Mouse (Mus musculus): Measurements from ENCODE around the gene Pgbd1. TPM values are rescaled to one million over a fixed set of nuclear protein-coding genes. Genes with fewer than 3 reads are reported as not detected.
"Not testable (repeated sequence)": the region's sequence is repeated elsewhere in the genome, so short reads cannot be mapped to it uniquely, and the experiment has no call there.

Gene Pgbd1
- polyA plus RNA-seq (2021), result 0.17 TPM

DNA sequence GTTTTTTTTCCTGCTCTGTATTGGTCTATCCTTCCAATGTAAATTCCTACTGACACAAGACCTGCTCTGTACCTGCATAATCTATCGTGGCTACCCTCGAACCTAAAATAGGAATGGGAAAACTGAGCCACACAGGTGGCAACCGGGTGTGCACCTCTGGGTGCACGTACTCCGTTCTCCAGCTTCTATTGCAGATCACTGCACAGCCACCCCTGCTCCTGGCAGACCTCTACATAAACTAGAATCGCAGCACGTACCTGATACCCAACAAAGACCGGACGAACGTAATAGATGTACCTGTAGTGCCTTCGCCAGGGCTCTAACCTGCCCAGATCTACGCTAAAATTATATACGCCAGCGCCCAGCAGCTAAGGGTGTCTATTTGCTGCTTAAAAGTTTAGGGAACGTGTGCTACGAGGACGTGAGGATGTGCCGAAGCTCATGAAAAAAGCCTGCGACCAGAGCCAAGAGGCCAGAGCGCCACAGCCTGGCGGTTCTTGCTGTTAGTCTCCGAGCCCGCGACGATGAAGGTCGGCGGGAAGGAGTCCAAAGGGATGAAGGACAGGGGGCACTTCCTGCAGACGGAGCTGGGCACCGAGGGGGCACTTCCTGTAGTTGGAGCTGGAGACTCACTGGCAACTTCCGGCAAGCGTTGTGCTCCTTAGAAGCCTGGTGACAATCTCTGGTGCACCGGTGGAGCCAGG, at the start of gene Pgbd1:
TSS of gene Pgbd1 (minus strand) at position 556 of the 704 bp plus-strand sequence.
- ChIA-PET CTCF (interaction anchor here (1.1 to 2.2 kb wide), 4 partner anchors 9 to 70 kb away, joined by 3 to 5 read pairs (median 4); partner anchors contain the start of gene Zscan26), POLR2A (interaction anchor here (0.5 kb wide), 1 partner anchor 79 kb away, joined by 3 read pairs; no protein-coding TSS in a partner anchor)
- ATAC-seq (no peak), DNase-seq (ENCODE audit: low read depth, low spot score) (no peak)
- no peaks in the 10 kb centered on the region for H3K27me3 ChIP-seq
- in situ Hi-C loops (cut with MboI; ENCODE audit: low pct_unique_long_range_greater_than_20kb), result no loop called here
- TF ChIP-seq CTCF (IDR thresholded peaks at IDR 0.05), result no peak

DNA sequence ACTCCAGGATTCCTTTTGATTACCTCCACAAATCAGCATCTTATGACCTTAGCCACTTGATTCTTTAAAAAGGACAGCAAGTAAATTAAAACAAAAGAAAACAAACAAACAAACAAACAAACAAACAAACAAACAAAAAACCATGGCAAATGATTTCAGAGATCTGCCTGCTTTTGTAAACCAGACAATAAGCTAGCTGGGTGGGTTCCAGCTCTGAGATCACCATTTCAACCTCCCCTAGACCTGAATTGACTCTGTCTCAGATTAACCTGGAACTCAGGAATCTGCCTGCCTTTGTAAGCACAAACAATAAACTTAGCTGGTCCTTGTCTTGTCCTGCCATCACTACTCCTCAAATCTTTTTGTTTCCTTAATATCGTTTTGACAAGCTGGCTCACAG, 46.0 kb upstream of the Pgbd1 start:
- H3K27me3 ChIP-seq, result peaks cover 4% of the 10 kb centered on the region
- in situ Hi-C loops (cut with MboI; ENCODE audit: low pct_unique_long_range_greater_than_20kb), result no loop called here
- CTCF ChIA-PET, result no interaction called here
- ATAC-seq (no peak), DNase-seq (ENCODE audit: low read depth, low spot score) (no peak)
- TF ChIP-seq CTCF (IDR thresholded peaks at IDR 0.05), result no peak
- POLR2A ChIA-PET, result no interaction called here

DNA sequence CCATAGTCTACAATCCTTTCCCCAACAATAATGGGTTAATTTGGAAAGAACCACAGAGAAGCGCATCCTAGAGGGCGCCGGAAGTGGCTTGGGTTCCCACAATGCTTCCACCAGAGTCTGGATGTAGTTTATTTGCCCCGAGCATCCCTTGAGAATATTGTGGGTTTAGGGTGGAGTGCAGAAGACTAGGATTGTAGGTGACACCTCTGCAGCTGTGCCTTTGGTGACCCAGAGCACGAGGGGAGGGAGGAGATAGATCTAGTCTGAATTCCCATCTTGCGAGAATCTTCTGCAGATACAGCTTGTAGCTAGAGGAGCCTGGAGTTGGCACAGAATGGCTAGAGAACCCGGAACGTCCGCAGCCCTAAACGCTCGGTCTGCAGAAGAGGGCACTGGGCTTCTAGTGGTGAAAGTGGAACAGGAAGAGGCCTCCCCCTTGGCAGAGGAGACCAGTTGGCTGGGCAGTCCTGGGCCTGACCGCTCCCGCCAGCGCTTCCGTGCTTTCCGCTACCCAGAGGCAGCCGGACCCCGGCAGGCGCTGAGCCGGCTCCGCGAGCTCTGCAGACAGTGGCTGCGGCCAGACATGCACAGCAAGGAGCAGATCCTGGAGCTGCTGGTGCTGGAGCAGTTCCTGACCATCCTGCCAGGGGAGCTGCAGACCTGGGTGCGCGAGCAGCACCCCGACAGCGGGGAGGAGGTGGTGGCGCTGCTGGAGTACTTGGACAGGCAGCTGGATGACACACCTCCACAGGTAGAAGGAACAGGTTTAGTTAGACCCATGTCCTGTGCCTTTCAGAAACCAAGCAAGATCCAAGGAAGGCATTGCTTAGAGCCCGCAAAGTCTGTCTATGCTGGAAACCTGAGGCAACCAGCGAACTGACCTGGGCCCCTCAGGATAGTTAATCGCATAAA, 38.2 kb upstream of the Pgbd1 start, which contains the start of the genes Zkscan4 and Gm10065:
TSS of gene Zkscan4 (plus strand) at position 149 of the 912 bp plus-strand sequence.
TSS of gene Gm10065 (minus strand) at position 683 of the 912 bp plus-strand sequence.
- peak; percentile 89 for ATAC-seq
- H3K27me3 ChIP-seq; in situ Hi-C loops (cut with MboI; ENCODE audit: low pct_unique_long_range_greater_than_20kb); POLR2A ChIA-PET: not testable (repeated sequence)
- peak; percentile 4 for DNase-seq (ENCODE audit: low read depth, low spot score)
- CTCF ChIA-PET, result interaction anchor here (0.9 kb wide), 1 partner anchor 16 kb away, joined by 3 read pairs; no protein-coding TSS in a partner anchor

DNA sequence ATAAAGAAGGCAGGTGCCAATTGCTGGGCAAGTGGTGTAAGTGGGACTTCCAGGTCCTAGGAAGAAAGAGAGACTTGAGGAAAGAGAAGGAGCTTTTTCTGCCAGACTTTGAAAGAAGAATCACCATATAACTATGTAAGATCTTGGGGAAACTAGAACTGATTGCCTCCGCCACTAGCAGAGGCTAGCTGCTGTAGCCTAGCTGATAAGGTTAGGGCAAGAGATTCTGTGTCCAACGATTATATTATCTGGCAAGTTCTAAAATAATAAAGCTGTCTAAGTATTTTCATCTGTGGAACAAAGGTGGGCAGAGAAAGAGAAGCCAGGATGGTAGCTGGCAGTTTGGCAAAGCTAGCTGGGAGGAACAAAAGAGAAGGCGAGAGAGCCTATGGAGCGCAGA, 31.6 kb upstream of the Pgbd1 start:
- in situ Hi-C loops (cut with MboI; ENCODE audit: low pct_unique_long_range_greater_than_20kb), result no loop called here
- peaks cover 22% of the 10 kb centered on the region for H3K27me3 ChIP-seq
- POLR2A ChIA-PET, result no interaction called here
- no peak for TF ChIP-seq CTCF (IDR thresholded peaks at IDR 0.05)
- CTCF ChIA-PET, result no interaction called here
- no peak for ATAC-seq
- DNase-seq (ENCODE audit: low read depth, low spot score), result no peak

DNA sequence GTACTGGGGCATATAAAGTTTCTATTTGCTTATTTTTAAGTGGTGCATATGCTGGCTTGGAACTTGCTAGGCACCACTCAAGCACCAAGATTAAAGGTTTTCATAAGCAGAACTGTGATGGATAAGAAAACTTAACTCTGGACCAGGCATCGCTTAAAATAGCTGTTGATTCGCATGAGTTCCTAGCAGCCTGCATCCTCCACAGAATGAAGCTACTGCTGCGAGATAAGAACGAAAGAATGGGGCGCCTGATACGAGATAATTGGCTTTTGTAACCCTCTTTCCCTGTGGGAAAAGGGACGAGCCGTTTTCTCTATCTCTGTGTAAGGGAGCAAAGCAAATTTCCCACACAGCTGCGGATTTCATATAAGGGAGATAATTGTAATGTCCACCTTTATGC, 28.2 kb upstream of the Pgbd1 start:
- POLR2A ChIA-PET, result no interaction called here
- H3K27me3 ChIP-seq, result peaks cover 40% of the 10 kb centered on the region
- DNase-seq (ENCODE audit: low read depth, low spot score) (no peak), ATAC-seq (no peak)
- in situ Hi-C loops (cut with MboI; ENCODE audit: low pct_unique_long_range_greater_than_20kb), result no loop called here
- no peak for TF ChIP-seq CTCF (IDR thresholded peaks at IDR 0.05)
- CTCF ChIA-PET, result no interaction called here

DNA sequence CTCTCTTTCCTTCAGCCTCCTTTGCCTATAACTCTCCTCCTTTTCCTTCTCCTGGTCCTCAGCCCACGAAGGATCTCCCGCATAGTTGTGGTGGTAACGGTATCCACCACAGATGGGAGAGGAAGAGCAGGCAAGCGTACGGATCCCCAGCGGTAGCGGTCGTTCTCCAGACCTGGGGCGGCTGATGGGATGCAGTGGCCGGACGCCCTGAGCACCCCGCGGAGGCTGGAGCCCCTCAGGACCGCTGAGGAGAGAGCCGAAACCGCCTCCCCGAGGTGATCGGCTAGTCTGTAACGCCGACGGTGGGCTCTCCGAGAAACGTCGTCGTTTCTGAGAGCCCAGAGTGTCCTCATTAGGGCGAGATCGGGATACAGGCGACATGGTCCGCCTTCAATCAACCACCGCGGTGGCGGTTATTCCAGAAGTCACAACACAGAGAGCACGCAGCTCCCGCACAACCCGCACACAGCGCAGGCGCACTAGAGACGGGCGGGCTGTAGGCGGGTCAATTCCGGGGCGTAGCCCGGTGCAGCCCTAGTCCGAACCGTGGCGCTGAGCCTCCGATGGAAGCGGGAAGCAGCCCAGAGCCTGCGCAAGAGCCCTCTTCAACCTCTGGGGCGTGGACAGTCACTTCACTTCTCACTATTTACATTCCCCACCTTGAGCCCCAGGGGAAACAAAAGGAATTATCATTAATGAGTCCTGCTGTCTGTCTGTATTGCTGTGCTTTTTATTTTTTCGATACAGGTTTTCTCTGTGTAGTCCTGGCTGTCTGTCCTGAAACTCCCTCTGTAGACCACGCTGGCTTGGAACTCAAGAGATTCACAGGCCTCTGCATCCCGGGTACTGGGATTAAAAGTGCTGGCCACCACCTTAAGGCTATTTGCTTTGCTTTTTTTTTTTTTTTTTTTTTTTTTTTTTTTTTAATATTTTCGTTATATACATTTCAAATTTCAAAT, 27.5 kb upstream of the Pgbd1 start, which contains the start of gene Nkapl:
TSS of gene Nkapl (minus strand) at position 449 of the 959 bp plus-strand sequence.
- TF ChIP-seq CTCF (IDR thresholded peaks at IDR 0.05), result no peak
- ATAC-seq (peak; percentile 93), DNase-seq (ENCODE audit: low read depth, low spot score) (no peak)
- POLR2A ChIA-PET, result no interaction called here
- in situ Hi-C loops (cut with MboI; ENCODE audit: low pct_unique_long_range_greater_than_20kb), result no loop called here
- CTCF ChIA-PET, result no interaction called here
- H3K27me3 ChIP-seq, result peaks cover 40% of the 10 kb centered on the region

DNA sequence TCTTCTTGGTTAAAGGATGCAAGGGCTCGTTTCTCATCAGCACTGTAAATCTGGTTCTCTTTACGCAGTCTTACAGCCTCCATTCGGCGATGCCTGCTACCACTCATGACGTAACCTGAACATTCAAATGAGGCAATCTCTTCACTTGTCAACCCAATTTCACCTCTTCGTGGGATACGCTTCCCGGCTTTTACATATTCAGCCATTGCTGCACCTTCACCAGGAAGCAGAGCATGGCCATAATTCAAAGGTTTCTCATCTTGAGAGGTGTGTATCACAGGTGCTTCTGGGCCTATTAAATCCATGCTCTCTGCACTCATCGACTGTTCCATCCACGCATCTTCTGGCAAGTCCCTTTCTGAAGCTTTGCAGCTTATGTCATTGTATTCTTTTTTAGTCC, 26.5 kb upstream of the Pgbd1 start:
- in situ Hi-C loops (cut with MboI; ENCODE audit: low pct_unique_long_range_greater_than_20kb), result no loop called here
- no peak for TF ChIP-seq CTCF (IDR thresholded peaks at IDR 0.05)

DNA sequence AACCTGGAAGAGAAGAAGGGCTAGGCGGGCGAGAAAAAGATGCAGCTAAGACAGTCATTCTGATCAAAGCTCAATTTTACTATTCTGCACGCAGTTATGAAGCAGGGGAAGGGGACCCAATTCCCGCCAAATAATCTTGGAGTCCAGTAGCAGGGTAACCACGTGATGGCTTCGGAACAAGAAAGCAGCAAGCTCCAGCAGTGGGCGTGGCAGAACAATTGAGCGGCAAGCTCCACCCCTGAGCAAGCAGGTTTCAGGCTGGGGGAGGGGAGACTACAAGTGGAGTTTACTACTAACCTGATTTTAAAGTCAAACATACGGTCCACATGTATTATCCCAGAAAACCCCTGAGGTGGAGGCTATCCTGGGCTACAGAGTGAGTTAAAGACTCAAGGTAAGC, 21.7 kb upstream of the Pgbd1 start:
- ATAC-seq; DNase-seq (ENCODE audit: low read depth, low spot score); in situ Hi-C loops (cut with MboI; ENCODE audit: low pct_unique_long_range_greater_than_20kb); POLR2A ChIA-PET: not testable (repeated sequence)
- peaks cover 19% of the 10 kb centered on the region for H3K27me3 ChIP-seq
- CTCF ChIA-PET, result interaction anchor here (1.6 kb wide), 1 partner anchor 16 kb away, joined by 3 read pairs; no protein-coding TSS in a partner anchor

More for the DNA sequence above, 26.5 kb upstream of the Pgbd1 start:
- peaks cover 40% of the 10 kb centered on the region for H3K27me3 ChIP-seq
- ATAC-seq (no peak), DNase-seq (ENCODE audit: low read depth, low spot score) (no peak)
- ChIA-PET CTCF (no interaction called here), POLR2A (interaction anchor here (0.8 kb wide), 2 partner anchors 19 to 943 kb away, joined by 3 read pairs; no protein-coding TSS in a partner anchor)

DNA sequence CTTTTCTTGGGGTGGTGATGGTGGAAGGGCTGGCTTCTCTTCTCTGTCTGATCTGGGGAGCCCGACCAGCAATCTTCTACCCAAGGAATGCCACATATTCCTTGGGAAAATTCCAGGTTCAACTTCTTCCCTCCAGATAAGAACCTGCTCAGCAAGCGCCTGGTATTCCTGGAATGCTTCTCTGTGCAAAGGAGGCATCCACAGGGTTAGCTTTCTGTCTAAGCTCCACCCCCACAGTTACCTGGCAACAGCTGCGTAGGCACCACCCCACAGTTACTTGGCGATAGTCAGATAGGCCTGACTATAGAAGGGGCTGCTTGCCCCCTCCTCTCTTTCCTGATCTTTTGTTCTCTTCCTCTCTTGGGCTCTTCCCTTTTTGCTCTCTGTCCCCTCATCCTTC, 15.5 kb upstream of the Pgbd1 start:
- POLR2A ChIA-PET, result no interaction called here
- in situ Hi-C loops (cut with MboI; ENCODE audit: low pct_unique_long_range_greater_than_20kb), result loop anchor here (10.0 kb wide), 1 partner anchor 52 kb away; the partner anchor contains the start of gene Zkscan3
- no peak for TF ChIP-seq CTCF (IDR thresholded peaks at IDR 0.05)
- DNase-seq (ENCODE audit: low read depth, low spot score), result no peak
- no peak for ATAC-seq
- no peaks in the 10 kb centered on the region for H3K27me3 ChIP-seq
- CTCF ChIA-PET, result no interaction called here
